Mouse (Mus musculus) myocyte (in vitro differentiated cells): ENCODE measurements at regions not wholly inside any gene's neighbourhood (a gene's known extent, or its start where the extent isn't known, plus 50 kb on each side); places are given as distances from the start of the nearest gene placed in this dataset.

Experiments
- E2F4 ChIP-seq: IDR thresholded peaks from one replicate; pipeline ENCODE4 v1.6.1; 2011; ENCODE audit warnings: mild to moderate bottlenecking, control low read depth, moderate library complexity; ENCODE audit not compliant: insufficient read depth
- MAX ChIP-seq: IDR thresholded peaks from one replicate; pipeline ENCODE4 v1.6.1; 2011; ENCODE audit warnings: low read depth, mild to moderate bottlenecking, control low read depth
- MYOD1 ChIP-seq, 3 experiments: IDR thresholded peaks; one replicate each; pipeline ENCODE4 v1.6.1; 2011; ENCODE audit warnings: control low read depth in 2 of 3, low read depth in 2 of 3, mild to moderate bottlenecking in 2 of 3, moderate library complexity in 1 of 3; ENCODE audit not compliant: insufficient read length in 2 of 3, control insufficient read depth in 1 of 3
- MYOG ChIP-seq, 3 experiments: IDR thresholded peaks; one replicate each; pipeline ENCODE4 v1.6.1; 2011; ENCODE audit warnings: control low read depth in 2 of 3, low read depth in 2 of 3, mild to moderate bottlenecking in 2 of 3; ENCODE audit not compliant: insufficient read length in 2 of 3, control insufficient read depth in 1 of 3, insufficient read depth in 1 of 3
- POLR2A ChIP-seq: IDR thresholded peaks from one replicate; pipeline ENCODE4 v1.6.1; 2011; ENCODE audit warnings: low read depth, mild to moderate bottlenecking, control low read depth, moderate library complexity; ENCODE audit not compliant: insufficient read length
- POLR2AphosphoS2 ChIP-seq: IDR thresholded peaks from one replicate; pipeline ENCODE4 v1.6.1; 2011; ENCODE audit warnings: low read depth, control low read depth; ENCODE audit not compliant: insufficient read length
- USF1 ChIP-seq: IDR thresholded peaks from one replicate; pipeline ENCODE4 v1.6.1; 2011; ENCODE audit warnings: low read depth, mild to moderate bottlenecking, control low read depth, moderate library complexity

GRCm38 (mm10) chr8:54372921-54373320, 156.5 kb upstream of the Asb5 start:
- no peak for TF ChIP-seq POLR2A
- TF ChIP-seq POLR2AphosphoS2: no peak
- TF ChIP-seq USF1: no peak
- no peak for TF ChIP-seq MYOG (IDR thresholded peaks at IDR 0.05; ENCODE audit: control insufficient read depth in 1 of 3, insufficient read depth in 1 of 3, insufficient read length in 2 of 3, low read depth in 2 of 3)
- TF ChIP-seq MAX: no peak
- no peak for TF ChIP-seq E2F4
- TF ChIP-seq MYOD1 (IDR thresholded peaks at IDR 0.05; ENCODE audit: control insufficient read depth in 1 of 3, insufficient read length in 2 of 3, low read depth in 2 of 3): no peak
